Mouse (Mus musculus) T-helper 2 cell (primary cell): ENCODE measurements at regions not wholly inside any gene's neighbourhood (a gene's known extent, or its start where the extent isn't known, plus 50 kb on each side); places are given as distances from the start of the nearest gene placed in this dataset.

ENCODE experiments used
- in situ Hi-C: fragments of 300-600 bp; cut with MboI, MseI; formaldehyde crosslinking; loops from one replicate; pipeline ENCODE4 v1.15.1; 2025; ENCODE audit warnings: high pct_unique_total_duplicates

DNA sequence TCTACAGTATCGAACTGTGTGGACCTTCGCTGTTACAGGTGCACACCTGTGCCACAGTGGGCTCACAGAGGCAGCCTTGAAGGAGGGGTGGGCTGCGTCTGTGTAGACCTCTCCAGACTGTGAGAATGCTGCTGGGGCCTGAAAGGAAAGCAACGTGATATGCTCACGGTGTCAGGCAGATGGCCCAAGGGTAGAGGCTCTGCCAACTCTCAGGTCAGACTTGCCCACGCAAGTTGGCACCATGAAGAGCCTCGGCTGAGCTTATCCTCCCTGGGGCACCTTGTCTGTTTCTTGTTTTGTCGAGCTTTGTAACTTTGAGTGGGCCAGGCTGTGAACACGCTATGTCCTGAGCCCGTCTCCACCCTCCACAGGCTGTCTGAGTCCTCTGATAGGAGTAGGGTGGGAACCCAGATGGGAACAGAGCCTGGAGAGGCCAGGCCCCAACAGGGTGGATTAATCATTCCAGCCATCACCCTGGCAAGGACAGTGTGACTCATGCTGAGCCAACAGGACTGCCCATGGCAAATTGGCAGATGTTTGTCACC lies 558.6 kb downstream of the Vrk1 start:
- in situ Hi-C loops, result loop anchor here (25.0 kb wide), 1 partner anchor 1894 kb away; no protein-coding TSS in a partner anchor

DNA sequence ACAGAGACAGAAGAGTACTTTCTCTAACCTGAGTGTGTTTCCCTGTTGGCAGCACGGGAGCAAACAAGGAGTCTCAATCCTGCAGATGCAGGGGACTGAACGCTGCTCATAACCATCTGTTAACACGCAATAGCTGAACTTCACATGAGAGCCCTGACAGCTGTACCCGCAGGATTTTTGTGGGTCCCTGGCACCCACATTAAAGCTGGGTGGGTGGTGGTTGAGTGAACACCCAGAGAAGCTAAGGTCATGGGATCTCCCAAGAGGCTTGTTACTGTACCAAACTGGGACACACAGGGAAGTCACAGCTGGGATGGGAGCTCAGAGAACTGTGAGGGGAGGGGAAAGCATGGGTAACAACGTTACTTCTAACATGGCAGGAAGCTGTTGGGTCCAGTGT lies 562.9 kb downstream of the Vrk1 start:
- in situ Hi-C loops, result loop anchor here (25.0 kb wide), 1 partner anchor 1889 kb away; no protein-coding TSS in a partner anchor

GRCm38 (mm10) chr12:106582760-106583159 lies 572.7 kb downstream of the Vrk1 start:
- in situ Hi-C loops, result no loop called here

- in situ Hi-C loops, result no loop called here
These were observed 575.6 kb downstream of the Vrk1 start for GRCm38 (mm10) chr12:106585626-106586025.

GRCm38 (mm10) chr12:106592686-106593085 lies 582.7 kb downstream of the Vrk1 start:
- in situ Hi-C loops, result no loop called here

- in situ Hi-C loops, result no loop called here
These were observed 587.6 kb downstream of the Vrk1 start for GRCm38 (mm10) chr12:106597636-106598035.

- in situ Hi-C loops, result no loop called here
These were observed 597.2 kb downstream of the Vrk1 start for GRCm38 (mm10) chr12:106607240-106607639.

- in situ Hi-C loops, result no loop called here
These were observed 597.8 kb downstream of the Vrk1 start for GRCm38 (mm10) chr12:106607655-106608337.

DNA sequence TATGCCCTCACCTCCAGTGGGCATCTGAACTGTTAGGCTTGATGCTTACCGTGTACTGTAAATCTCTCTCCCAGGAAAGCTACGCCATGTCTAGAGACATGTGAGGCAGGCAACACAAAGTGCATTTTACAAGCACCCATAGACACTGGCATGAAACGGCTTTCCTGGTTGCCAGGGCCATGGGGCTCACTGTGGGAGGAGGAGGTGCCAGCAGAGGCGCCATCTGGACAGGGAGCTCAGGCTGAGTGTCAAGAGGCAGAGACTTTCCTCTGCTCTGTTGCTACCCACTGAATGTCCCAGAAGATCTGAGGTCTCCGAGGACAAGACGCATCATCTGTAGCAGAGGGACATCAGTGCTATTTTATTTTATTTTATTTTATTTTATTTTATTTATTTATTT lies 608.7 kb downstream of the Vrk1 start:
- in situ Hi-C loops, result loop anchor here (10.0 kb wide), 1 partner anchor 1224 kb away; no protein-coding TSS in a partner anchor

DNA sequence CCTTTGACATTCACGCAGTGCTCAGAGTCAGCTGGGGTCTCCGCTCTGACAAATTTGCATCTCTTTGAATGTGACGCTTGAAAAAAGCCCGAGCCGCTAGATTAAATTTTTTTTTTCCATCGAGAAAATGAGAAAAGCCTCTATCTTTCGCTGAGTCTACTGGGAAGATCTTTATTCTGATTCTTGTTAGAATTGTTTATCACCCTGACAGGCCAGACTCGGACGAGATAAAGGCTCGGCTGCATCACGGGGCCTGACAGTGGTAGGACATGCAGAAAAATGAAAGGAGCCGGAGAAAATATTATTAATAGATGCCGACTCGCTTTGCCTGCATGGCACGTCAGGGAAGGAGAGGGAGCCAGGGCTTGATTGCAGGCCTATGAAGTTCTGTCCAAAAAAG lies 616.8 kb downstream of the Vrk1 start:
- in situ Hi-C loops, result loop anchor here (10.0 kb wide), 1 partner anchor 228 kb away; no protein-coding TSS in a partner anchor

DNA sequence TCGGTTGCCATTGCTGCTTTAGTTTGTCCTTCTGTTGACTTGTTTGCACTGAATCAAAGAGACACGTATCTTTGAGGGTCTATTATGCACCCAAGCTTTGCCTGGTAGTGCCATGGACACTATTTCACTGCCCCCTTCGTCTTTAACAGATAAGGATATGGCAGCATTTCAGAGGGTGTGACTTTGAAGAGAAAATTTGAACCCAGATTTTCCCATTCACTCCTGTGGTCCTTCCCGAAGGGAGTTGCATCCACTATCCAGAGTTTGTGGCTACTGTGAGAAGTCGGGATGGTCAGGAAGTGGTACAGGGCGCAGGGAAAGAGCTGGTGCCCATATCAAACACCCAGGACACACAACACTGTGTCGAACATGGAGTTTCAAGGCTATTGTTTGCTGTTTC lies 622.5 kb downstream of the Vrk1 start:
- in situ Hi-C loops, result no loop called here

- in situ Hi-C loops, result no loop called here
These were observed 623.1 kb downstream of the Vrk1 start for GRCm38 (mm10) chr12:106633096-106633495.

- in situ Hi-C loops, result no loop called here
These were observed 648.3 kb downstream of the Vrk1 start for GRCm38 (mm10) chr12:106658317-106658716.

DNA sequence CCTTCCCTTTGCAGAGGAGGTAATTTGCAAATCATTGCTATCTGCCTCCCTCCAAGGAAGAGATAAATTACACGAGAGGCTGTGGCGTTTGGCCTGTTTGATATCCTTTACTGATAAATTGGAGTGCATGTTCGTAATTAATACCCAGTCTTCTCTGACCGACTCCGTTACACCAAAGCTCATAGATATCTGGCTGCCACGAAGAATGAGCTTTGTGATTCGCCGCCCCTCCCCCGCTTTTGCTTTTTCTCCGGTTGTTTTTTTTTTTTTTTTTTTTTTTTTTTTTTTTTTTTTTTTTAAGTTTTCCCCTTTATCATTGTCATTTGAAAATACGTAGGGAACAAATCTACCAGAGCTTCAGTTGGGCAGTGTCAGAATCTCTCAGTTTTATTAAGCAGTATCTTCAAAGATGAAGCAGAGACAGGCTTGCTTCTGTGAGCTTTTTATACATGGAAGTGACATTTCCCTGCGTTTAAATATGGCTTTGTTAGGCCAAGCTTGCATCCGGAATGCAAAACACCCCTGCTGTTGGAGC lies 663.3 kb downstream of the Vrk1 start:
- in situ Hi-C loops, result loop anchor here (10.0 kb wide), 1 partner anchor 1158 kb away; no protein-coding TSS in a partner anchor

- in situ Hi-C loops, result loop anchor here (10.0 kb wide), 1 partner anchor 1160 kb away; no protein-coding TSS in a partner anchor
These were observed 664.7 kb downstream of the Vrk1 start for GRCm38 (mm10) chr12:106674741-106675140.

GRCm38 (mm10) chr12:106676136-106676535 lies 666.1 kb downstream of the Vrk1 start:
- in situ Hi-C loops, result loop anchor here (10.0 kb wide), 1 partner anchor 1161 kb away; no protein-coding TSS in a partner anchor

- in situ Hi-C loops, result loop anchor here (10.0 kb wide), 1 partner anchor 1162 kb away; no protein-coding TSS in a partner anchor
These were observed 666.5 kb downstream of the Vrk1 start for GRCm38 (mm10) chr12:106676566-106676965.

DNA sequence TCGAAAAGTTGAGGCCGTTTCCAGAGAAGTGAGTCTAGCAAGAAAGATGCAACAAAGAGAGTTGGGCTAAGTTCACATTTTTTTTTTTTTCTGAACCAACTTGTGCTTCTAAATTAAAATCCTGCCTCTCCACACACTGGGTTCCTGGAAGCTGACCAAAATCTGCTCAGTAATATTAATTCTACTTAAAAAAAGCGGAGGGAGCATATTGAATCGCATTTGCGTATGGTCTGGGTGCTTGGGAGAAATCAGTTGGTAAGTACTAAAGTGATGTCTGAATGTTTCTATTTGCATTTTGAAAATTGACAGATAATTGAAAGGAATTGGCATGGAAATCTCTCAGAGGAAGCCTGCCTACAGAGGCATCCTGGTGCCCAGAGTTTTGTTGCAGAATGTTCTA lies 676.0 kb downstream of the Vrk1 start:
- in situ Hi-C loops, result no loop called here

DNA sequence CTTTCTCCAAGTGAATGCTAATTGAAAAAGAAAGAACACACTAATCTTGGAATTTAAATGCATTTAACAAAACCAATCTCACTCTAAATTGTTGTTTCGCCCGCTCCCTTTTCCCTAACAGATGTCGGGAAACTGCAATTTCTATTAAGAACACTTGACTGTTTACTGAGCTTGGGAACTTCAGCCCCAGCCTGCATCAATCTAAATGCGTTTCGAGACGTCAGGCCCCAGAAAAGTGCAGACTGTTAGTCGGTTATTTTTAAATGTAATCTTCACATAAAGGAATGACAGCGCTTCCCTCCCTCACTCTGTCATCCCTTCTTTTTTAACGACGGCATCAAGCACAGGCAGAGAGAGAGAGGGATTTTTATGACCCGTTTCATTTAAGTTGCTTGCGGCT lies 677.7 kb downstream of the Vrk1 start:
- in situ Hi-C loops, result no loop called here

- in situ Hi-C loops, result no loop called here
These were observed 678.2 kb downstream of the Vrk1 start for GRCm38 (mm10) chr12:106688156-106688740.

- in situ Hi-C loops, result no loop called here
These were observed 692.9 kb downstream of the Vrk1 start for GRCm38 (mm10) chr12:106702958-106703357.

GRCm38 (mm10) chr12:106721271-106722009 lies 711.4 kb downstream of the Vrk1 start:
- in situ Hi-C loops, result no loop called here
